35 mouse cellular contexts compared by ENCODE assay signal in genomic region chr7:29328984-29329383, GRCm38 (mm10). TPM values are rescaled to one million over a fixed set of nuclear protein-coding genes. Genes with fewer than 3 reads are reported as not detected.
"Had no signal": no experiment of that assay in that cellular context is flagged by ENCODE, and none has a peak within 500 bp of the region (broad histone marks: within the 10 kb centered on the region; RNA-seq: fewer than 3 reads in every experiment).

No protein-coding gene starts in this region.

- DNase-seq: left cerebral cortex, postnatal 4 days; liver; liver, embryonic 13.5 days; liver, postnatal 0 days; lung, adult 18-20 months; lung, adult 2 months; lung, embryonic 14.5 days; lung, postnatal 10 days; lung, postnatal 14 days; lung, postnatal 36 days; lung, postnatal 4 days; midbrain, embryonic 14.5 days had no signal

- H3K27ac ChIP-seq: limb, embryonic 10.5 days; limb, embryonic 12.5 days; limb, embryonic 13.5 days; limb, embryonic 15.5 days; liver, embryonic 12.5 days; liver, embryonic 13.5 days; liver, embryonic 14.5 days; liver, embryonic 15.5 days; lung, embryonic 15.5 days; macrophage; midbrain, embryonic 10.5 days; midbrain, embryonic 12.5 days; midbrain, embryonic 13.5 days; midbrain, embryonic 15.5 days; neural tube, embryonic 12.5 days; neural tube, embryonic 13.5 days had no signal

- ATAC-seq: liver, embryonic 12.5 days; liver, postnatal 0 days; lung, postnatal 0 days; midbrain, embryonic 13.5 days; midbrain, embryonic 15.5 days; midbrain, embryonic 16.5 days had no signal

- H3K4me3 ChIP-seq: limb, embryonic 10.5 days; limb, embryonic 12.5 days; limb, embryonic 13.5 days; limb, embryonic 15.5 days; liver, embryonic 12.5 days; liver, embryonic 13.5 days; liver, embryonic 15.5 days; lung, embryonic 15.5 days; megakaryocyte, embryonic 14.5 days; midbrain, embryonic 10.5 days; midbrain, embryonic 12.5 days; midbrain, embryonic 13.5 days; midbrain, embryonic 15.5 days; myocyte; neural tube, embryonic 12.5 days; neural tube, embryonic 13.5 days had no signal

RNA-seq across cellular contexts. Expression of gene Dpf1, which starts 25.2 kb away (rescaled TPM):
- total RNA-seq: liver, adult 2 months; megakaryocyte, adult 5-6 weeks; monocyte, adult 5-6 weeks had no signal

RNA-seq across cellular contexts. Expression of gene Ppp1r14a, which starts 39.9 kb away (rescaled TPM):
- total RNA-seq: megakaryocyte, adult 5-6 weeks; megakaryocyte-erythroid progenitor cell, adult 5-6 weeks; monocyte, adult 5-6 weeks had no signal
